Mouse (Mus musculus): ENCODE results near the gene Abtb2. TPM values are rescaled to one million over a fixed set of nuclear protein-coding genes. Genes with fewer than 3 reads are reported as not detected.

The Abtb2 gene
- total RNA-seq, 2 experiments from 2014 or later = 0.41 TPM; not detected in 1

DNA sequence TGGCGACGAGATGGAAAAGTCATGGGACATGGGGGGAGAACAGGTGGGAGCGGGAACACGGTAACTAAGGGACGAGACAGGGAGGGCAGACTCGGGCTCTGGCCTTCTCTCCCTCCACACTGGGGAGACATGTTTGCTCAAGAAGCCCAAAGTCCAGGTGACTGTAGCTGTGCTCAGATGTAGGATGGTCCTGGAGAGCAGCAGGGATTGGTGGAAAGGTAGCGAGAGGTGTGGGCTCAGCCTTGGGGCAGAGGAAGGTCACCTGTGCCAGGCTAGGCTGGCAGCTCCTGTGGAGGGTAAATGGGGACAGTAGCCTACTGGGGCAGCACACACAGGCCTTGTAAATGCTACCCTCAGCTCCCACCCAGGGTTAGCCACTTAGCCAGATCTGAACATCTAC lies 147.7 kb downstream of the Abtb2 start:
- ATAC-seq (replicated peaks; ENCODE audit: poor library complexity, severe bottlenecking) = no peak

DNA sequence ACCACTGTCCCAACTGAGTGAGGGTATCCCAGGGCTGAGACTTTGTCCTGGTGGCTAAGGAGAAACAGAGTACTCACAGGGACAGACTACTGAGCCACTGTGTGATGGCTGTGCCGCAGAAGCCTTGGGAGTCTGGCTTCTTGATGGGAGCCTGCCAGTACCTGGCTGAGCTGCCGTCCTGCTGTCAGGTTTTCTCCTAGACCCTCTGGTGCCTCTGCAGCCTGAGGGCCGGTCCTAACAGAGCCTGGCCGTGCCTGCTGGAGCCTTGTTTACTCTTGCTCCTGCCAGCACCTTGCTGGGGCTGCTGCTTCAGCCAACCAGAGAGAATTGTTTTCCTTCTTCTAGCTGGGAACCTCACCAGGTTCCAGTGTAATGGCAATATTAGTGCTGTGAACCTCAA lies 148.3 kb downstream of the Abtb2 start:
- no peak for ATAC-seq (replicated peaks; ENCODE audit: poor library complexity, severe bottlenecking)

DNA sequence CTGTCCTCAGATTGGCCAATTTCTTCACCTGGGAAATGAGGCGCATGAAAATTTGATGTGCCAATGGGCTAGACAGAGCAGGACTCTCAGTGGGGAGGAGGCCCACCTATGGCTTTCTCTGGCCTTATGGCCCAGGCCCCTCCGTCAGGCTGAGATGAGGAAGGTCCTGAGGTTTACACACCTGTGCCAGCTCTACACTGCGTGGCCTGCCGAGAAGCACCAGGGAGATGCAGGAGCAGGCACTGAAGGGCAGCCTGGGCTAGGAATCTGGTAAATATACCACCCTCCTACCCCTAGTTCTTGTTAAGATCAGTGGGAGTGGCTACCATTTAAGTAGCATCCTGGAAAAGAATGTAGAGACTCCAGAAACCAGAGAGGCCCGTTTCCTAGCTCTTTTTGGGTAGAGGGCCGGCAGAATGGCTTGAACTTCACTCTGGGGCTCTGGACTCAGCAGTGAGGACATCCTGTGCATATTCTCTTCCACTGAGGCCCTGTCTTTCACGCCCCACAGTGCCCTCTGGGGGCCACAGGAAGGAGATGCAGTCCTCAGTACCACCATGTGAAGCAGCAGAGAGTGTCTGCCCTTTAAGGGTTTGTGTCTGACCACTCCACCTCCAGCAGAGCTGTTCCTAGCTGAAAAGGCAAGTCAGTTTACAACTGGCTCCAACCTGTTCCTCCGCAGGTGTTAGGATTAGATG lies 152.6 kb downstream of the Abtb2 start:
- peak; percentile 81 for ATAC-seq (replicated peaks; ENCODE audit: poor library complexity, severe bottlenecking)

DNA sequence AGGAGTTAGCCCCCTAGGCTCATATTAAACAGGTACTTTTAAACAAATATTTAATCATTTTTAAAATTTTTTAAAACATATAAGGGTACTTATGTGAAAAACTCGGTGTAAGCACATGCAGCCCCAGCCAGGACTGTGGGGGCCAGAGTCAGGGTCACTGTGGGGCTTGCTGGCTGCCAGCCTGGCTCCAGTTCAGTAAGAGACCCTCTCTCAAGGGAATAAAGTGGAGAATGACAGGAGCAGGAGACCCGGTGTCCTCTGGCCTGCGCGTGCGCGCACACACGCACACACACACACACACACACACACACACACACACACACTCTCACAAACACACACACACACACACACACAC lies 153.2 kb downstream of the Abtb2 start:
- ATAC-seq (replicated peaks; ENCODE audit: poor library complexity, severe bottlenecking) = no peak

DNA sequence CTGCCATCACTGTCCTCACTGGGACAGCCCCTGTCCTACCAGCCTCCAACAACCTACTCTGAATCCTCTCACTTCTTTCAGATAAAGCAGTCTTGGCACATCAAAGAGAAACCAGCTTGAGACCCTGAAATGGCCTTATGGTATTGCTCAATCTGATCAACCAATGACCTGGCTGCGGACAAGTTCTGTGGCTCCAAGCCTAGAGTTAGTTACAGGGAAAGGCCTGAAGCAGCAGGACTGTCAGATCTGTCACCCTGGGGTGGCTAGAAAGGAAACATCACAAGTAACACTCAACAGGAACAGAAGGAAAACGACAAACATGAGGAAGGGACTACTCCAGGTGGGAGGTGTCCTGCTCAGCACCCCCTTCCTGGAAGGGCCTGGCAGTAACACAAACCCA lies 158.4 kb downstream of the Abtb2 start:
- ATAC-seq (replicated peaks; ENCODE audit: poor library complexity, severe bottlenecking) = no peak

DNA sequence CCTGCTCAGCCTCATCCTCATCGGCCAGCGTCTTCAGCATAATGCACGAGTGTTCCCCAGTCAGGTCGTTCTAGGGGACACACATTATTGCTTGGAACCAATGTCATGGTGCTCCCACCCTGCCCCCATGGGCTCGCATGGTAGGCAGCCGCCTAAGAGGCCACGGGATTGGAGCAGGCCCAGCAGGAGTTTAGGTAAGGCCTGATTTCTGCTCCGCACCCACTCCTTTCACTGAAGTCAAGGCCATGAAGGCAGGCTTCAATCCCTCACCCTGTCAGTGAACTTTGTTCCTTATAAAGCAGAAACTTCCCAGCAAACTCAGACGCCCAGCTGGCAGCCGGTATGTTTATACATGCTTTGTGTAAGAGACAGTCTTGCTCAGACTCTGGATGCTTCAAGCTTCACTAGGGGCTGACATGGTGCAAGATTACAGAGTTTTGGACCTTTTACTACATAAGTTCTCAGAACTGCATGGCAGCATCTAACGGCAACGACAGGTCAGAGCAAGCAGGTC lies 162.0 kb downstream of the Abtb2 start:
- ATAC-seq (replicated peaks; ENCODE audit: poor library complexity, severe bottlenecking) = no peak

DNA sequence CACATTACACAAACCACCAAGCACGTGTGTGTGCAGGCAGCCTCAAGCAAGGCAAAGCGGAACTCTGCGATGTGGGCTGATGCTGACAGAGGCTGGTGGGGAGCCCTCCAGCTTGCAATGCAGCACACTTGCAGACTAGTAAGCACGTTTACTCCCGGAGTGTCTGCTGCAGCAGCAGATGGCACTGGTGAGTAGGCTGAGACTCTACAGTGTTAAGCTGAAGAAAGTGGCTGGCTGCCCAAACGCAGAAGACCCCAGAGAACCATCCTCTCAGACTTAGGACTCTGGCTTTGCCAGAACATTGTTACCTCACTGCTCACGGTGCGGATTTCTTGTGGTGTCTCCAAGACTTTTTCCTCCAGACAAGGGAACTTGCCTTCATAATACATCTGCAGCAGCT lies 164.9 kb downstream of the Abtb2 start:
- ATAC-seq (replicated peaks; ENCODE audit: poor library complexity, severe bottlenecking) = no peak

DNA sequence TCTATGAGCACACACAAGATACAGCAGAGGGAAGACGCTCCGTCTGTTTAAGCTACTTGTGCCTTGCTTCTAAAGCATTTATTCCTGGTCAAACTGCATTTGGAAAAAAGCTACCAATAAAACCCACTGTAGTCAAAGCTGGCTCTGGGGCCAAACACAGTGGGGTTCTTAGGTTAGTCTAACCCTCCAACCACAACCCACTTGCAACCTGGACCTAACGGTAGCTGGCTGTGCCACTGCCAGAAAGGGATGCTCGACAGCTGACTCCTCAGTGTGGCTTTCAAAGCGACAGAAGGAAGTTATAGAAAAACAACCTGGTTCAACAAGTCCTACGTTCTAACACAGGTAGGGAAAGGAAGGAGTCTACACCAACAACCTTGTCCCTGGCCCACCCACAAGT lies 165.3 kb downstream of the Abtb2 start:
- no peak for ATAC-seq (replicated peaks; ENCODE audit: poor library complexity, severe bottlenecking)

DNA sequence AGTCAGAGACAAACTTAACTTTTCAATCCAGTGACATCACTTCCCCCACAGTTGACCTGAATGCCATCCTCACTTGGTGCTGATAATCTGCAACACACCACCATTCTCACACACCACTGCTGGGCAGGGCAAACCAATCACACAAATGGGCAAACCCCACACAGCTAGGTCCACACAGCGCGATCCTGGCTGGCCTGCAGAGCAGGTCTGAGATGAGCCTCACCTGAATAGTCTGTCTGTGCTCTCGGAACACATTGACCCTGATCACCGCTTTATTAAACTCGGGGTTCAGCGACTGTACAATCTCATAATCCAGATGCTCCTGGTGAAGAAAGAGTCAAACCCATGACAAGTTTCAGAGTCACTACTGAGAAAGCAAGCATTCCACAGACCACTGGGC lies 176.7 kb downstream of the Abtb2 start:
- ATAC-seq (replicated peaks; ENCODE audit: poor library complexity, severe bottlenecking) = no peak

DNA sequence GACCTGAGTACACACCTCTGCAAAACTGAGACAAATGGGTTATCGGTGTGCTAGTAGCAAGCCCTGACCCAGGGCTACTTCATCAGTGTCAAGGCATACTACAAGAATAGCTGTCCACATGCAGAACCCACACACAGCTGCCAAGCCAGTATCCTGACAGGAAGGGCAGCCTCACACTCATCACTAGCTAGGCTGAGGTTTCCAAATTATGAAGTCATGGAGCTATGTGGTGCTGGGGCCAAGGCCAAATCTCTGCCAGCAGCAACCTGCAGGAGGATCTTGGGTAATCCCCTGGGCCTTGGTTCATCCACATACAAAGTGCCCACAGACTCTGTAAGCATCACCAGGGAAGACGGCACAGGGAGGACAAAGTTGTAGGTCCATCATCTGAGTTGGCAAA lies 177.4 kb downstream of the Abtb2 start:
- ATAC-seq (replicated peaks; ENCODE audit: poor library complexity, severe bottlenecking) = no peak

DNA sequence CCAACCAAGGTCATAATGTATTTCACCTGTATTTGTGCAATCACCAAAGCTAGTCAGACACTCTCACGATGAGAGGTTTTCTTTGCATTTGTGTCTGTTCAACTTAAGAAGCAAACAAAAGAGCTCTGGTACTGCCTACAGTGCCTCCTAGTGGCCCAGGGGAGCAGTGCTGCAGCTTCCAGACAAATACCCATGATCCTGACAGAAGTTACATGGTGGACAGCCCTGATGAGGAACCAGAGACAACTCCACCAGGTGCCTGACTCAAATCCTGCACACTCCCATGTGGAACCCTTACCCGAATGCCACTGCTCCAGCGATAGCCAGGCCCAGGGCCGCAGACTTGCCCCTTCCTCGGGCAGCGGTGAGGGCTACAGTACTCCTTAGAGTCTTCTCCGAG lies 177.9 kb downstream of the Abtb2 start:
- peak; percentile 73 for ATAC-seq (replicated peaks; ENCODE audit: poor library complexity, severe bottlenecking)

DNA sequence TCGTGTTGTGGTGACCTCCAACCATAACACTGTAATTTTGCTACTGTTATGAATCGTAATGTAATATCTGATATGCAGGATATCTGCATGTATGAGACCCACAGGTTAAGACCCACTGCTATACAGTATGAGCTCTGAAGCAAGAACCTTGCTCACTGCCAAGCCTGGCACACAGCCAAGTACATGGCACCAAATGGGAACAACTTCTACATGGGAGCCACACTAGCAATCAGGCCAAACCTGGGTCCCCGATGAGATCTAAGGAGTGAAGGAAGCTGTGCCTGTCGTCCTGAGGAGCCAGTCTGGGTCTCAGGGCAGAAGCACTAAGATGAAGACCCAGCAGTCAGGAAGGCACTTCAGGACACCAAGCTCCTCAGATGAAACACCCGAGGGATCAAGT lies 179.4 kb downstream of the Abtb2 start:
- no peak for ATAC-seq (replicated peaks; ENCODE audit: poor library complexity, severe bottlenecking)

DNA sequence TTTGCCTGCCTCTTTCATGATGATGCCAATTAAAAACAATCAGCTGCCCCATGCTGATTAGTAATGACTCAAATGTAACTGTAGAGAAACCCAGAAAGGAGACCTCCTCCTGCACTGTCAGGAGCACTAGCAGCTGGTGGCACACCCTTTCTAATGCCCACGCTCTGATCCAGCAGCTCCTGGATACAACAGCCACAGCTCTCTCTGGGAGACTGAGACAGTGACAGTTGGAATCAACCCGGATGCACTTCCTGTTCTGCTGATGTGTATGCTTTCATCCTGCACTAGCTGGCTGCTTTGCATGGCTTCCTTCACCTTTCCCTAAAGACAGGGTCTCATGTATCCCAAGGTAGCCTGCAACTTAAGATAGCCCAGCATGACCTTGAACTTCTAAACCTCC lies 180.0 kb downstream of the Abtb2 start:
- no peak for ATAC-seq (replicated peaks; ENCODE audit: poor library complexity, severe bottlenecking)

DNA sequence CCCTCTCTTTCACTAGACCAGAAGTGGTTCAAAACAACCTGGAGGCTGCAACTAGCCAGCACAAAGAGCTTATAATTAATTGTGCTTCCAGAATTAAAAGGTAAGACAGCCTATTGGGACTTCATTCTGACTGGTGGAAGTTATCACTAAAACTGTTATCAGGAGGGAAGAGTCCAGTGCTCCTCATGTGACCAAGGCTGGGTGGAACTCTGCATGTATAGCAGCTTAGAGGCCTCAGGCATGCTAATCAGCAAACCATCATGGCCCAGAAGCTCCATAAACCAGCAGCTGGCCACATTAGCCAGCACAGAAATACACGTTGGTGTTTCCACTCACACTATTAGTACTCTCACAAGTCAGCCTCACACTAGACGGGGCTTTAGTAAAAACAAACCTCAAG lies 180.7 kb downstream of the Abtb2 start:
- no peak for ATAC-seq (replicated peaks; ENCODE audit: poor library complexity, severe bottlenecking)

DNA sequence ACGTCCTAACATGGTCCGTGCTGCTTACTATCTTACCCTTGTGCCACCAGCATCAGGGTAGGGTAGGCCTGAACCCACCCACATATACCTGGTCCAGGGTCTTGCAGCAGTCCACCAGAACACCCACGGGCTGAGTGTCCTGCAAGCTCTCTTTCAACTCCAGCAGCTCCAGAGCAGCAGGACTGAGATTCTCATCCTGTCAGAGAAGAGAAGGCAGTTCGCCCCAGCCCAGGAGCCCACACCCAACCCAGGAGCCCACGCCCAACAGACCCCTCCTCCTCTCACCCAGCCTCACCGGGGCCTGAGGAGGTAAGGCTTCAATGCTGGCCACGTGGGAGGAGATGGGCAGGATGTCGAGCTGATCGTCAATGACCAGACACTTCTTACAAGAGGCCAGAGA lies 181.8 kb downstream of the Abtb2 start:
- ATAC-seq (replicated peaks; ENCODE audit: poor library complexity, severe bottlenecking) = no peak

DNA sequence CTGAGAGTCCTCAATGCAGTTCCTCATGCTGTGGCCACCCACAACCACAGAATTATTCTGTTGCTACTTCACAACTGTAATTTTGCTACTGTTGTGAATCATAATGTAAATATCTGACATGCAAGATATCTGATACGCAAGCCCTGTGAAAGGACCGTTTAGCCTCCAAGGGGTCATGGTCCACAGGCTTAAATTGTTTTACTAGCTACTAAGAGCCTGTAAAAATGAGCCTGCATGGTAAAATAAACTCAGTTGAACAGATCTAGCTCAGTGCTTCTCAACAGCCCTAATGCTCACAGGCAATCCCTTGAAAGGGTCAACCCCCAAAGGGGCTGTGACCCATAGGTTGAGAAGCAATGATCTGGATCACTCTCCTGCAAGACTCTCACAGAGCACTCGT lies 183.0 kb downstream of the Abtb2 start:
- no peak for ATAC-seq (replicated peaks; ENCODE audit: poor library complexity, severe bottlenecking)

DNA sequence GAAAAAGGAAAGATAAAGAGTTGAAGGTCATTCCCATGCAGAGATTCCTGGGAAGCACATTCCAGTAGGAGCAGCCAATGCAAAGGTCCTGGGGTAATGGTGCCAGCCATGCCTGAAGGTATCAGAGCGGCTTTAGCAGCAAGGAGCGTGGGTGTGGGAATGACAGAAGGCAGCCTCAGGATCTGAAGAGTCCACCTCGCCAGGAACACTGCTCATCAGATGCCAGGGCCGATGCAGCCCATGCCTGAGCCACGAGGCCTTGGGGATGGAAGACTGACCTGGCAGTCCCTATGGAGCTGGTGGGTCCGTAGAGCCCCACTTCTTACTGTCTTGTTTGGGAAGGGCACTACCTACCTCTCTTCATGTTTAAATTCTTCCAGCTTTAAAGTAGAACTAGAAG lies 185.7 kb downstream of the Abtb2 start:
- ATAC-seq (replicated peaks; ENCODE audit: poor library complexity, severe bottlenecking) = no peak

DNA sequence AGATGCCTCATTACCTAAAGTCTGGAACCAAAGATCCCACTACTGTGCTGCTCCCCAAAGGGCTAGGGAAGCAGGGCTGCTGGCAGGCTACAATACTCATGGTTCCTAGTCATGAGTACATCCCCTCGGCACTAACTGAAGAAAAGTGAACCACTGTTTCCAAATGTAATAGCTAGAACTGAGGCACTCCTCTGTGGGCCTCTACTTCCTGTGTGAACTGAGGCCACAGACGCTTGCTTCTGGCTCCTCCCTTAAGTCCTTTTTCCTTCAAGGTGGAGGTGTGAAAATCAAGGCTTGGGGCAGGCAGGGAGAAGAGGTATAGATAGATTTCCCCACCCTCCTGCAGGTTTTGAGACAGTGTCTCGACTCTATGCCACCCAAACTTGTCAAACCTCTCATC lies 188.5 kb downstream of the Abtb2 start:
- ATAC-seq (replicated peaks; ENCODE audit: poor library complexity, severe bottlenecking) = no peak

DNA sequence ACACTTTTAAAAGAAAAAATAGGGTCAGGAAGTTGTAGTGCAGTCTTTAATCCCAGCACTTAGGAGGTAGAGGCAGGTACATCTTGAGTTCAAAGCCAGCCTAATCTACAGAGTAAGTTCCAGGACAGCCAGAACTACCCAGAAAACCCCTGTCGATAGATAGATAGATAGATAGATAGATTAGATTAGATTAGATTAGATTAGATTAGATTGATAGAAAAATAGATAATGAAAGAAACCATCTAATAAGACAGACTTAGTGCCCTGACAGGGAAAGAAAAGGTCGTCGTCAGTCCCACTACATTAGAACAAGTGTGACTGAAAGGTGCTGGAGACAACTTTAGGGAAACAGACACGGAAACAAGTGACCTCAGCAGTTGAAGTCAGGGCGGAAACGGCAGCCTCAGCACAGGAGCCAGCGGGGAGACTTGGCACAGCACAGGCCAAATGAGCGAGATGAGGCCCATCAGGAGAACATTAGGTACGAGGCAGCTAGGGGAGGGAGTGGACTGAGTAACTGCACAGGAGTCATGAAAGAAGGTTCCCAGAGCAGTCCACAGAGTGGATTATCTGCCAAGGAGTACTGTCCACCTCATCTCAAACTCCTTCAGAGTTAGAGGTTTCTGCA lies 189.5 kb downstream of the Abtb2 start:
- ATAC-seq (replicated peaks; ENCODE audit: poor library complexity, severe bottlenecking) = no peak

DNA sequence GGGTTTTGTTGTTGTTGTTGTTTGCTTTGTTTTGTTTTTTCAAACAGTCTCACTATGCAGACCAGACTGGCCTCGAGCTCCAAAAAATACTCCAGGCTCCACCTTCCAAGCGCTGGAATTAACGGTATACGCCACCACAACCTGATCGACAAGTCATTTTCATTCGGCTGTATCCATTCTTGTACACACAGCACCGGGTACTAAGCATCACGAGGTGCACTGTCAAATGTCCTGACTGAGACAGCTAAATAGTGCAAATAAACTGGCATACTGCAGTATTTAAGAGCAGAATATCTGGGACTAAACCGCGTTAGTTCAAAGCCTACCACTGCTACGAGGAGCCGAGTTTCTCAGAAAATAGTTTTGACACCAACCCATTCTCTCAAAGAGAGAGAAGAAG lies 194.3 kb downstream of the Abtb2 start:
- ATAC-seq (replicated peaks; ENCODE audit: poor library complexity, severe bottlenecking) = no peak

DNA sequence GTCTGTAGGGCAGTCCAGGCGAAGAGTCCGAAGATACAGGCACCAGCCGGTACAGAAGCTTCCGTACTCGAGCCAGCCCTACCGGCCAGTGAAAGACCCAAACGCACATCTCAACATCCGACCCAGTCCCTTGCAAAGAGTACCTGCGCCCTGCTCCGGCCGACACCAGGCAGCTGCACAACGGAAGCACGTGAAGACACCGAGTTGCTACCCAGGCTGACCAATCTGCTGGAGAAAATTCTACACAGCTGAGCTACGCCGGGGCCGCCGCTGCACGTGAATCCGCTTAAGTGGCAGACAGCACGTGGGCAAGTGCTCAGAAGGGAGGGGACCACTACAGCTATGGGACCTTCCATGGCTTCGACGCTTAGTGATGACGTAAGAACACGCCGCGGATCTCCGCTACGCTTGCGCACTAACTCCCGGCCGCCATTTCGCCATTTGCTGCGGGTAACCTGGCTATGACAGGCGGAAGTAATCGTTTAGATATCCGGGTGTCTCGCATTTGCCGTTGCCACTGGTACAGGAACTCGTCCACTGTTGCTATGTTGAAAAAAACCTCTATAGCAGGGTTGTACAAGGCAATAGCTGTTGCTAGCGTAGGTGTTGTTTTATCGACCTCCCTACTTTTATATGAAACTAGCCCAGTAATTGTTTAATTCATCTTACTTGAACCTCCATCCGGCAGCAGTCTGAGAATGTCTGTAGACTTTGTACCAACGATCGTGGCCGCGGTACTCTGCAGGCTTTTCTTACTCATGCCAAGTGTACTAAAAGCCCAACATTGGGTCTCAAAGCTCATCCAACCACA lies 195.0 kb downstream of the Abtb2 start, which contains the start of gene Nat10:
TSS of gene Nat10 (minus strand) at position 365 of the 811 bp plus-strand sequence.
- peak; percentile 94 for ATAC-seq (replicated peaks; ENCODE audit: poor library complexity, severe bottlenecking)
